Mouse (Mus musculus): ENCODE data around the gene Mef2c.

DNA sequence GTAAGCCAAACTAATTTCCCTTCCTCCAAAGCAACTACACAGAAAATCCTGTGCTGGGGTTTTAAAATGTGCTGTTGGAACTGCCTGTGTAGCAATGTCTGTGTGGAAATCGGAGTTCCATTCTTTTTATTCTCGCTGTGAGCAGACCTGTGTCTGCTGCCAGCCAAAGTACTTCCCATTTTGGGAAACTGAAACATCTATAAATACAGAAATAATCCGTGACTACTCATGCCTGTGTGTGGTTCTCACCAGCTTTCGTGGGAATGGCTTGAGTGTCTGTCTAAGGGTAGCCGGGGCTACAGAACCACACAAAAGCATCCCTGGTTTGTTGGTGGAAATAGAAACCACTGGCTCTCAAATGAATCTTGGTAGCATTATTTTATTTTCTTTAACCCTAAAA, 81.5 kb downstream of the Mef2c start:
- TF ChIP-seq POLR2A (IDR thresholded peaks at IDR 0.05; ENCODE audit: borderline replicate concordance, extremely low read depth, insufficient read depth, insufficient read length, poor library complexity, severe bottlenecking), result no peak
- no peak for TF ChIP-seq CTCF (IDR thresholded peaks at IDR 0.05; ENCODE audit: borderline replicate concordance, extremely low read depth, insufficient read depth, insufficient read length)
